ENCODE assay signal across 9 mouse cellular contexts in genomic region chr2:154038932-154039331, GRCm38 (mm10). TPM values are rescaled to one million over a fixed set of nuclear protein-coding genes. Genes with fewer than 3 reads are reported as not detected.
A peak's percentile ranks its signal among the peaks of the same experiment; 100 is the strongest.
DNase-seq lines count a peak whose midpoint lies in the region; ATAC-seq lines count a peak whose summit lies in the region.
"Had no signal": no experiment of that assay in that cellular context is flagged by ENCODE, and none has a peak within 500 bp of the region (broad histone marks: within the 10 kb centered on the region; RNA-seq: fewer than 3 reads in every experiment).

No protein-coding gene starts in this region.

- peak; percentile 83 for ATAC-seq in megakaryocyte-erythroid progenitor cell, adult 5-6 weeks (replicated peaks; ENCODE audit: low FRiP score, low TSS enrichment, poor library complexity, severe bottlenecking)

- intact Hi-C loops in heart, postnatal 14 days (cut with DNase I) = no loop called here

- peak; percentile 8 to 16 for DNase-seq in heart, postnatal 14 days
- no peak for DNase-seq in heart, adult 8-10 months (ENCODE audit: low spot score)
- peak; percentile 7 for DNase-seq in 3134 (ENCODE audit: extremely low read depth, insufficient read length, low spot score)
- peak; percentile 2 for DNase-seq in Muller cell, postnatal 12 days (ENCODE audit: inconsistent ontology term)
- peak; percentile 69 to 70 for DNase-seq in cerebellum, adult 18-20 months
- peak; percentile 16 for DNase-seq in kidney, postnatal 14 days
- DNase-seq in urinary bladder, postnatal 10 days (ENCODE audit: low spot score) = no peak

RNA-seq across cellular contexts. Expression of gene Bpifa2, which starts 30.9 kb away (rescaled TPM):
- not detected for total RNA-seq in heart, postnatal 14 days (2021)
- not detected for total RNA-seq in heart, adult 8-10 months (2022)
- total RNA-seq in megakaryocyte-erythroid progenitor cell, adult 5-6 weeks (2014; fragmentation: Nextera tagmentation) = not detected in 2 replicates
- total RNA-seq in megakaryocyte-erythroid progenitor cell, adult 5-6 weeks (2017) = not detected in 2 replicates
- total RNA-seq: left cerebral cortex, postnatal 10 days had no signal

Comparison
In these comparisons a context has a peak if more than half of its experiments do, and no peak if none do; other contexts are left out.
1. DNase-seq: peak in heart, postnatal 14 days (2 of 2), 3134 (single experiment), Muller cell, postnatal 12 days (single experiment), cerebellum, adult 18-20 months (2 of 2) and kidney, postnatal 14 days (single experiment); none in heart, adult 8-10 months (single experiment) and urinary bladder, postnatal 10 days (single experiment).